Mouse (Mus musculus) heart, adult 2 months (tissue): ENCODE results near the gene Klhl32.

ENCODE experiments used
- CTCF ChIP-seq: fragments of 200-600 bp; IDR thresholded peaks from 2 replicates; pipeline ENCODE4 v1.8.1; 2022; ENCODE audit warnings: antibody characterized with exemption, mild to moderate bottlenecking, moderate library complexity
- POLR2A ChIP-seq: fragments of 200-500 bp; IDR thresholded peaks from 2 replicates; pipeline ENCODE4 v1.6.1; 2011; ENCODE audit warnings: mild to moderate bottlenecking, low read depth, low read length, control low read depth; ENCODE audit not compliant: insufficient read depth

GRCm38 (mm10) chr4:24568989-24569556, 281.9 kb downstream of the Klhl32 start:
- no peak for TF ChIP-seq CTCF
- no peak for TF ChIP-seq POLR2A
